14 mouse cellular contexts compared by ENCODE assay signal in genomic region chr13:45620687-45621086, GRCm38 (mm10).
"Had no signal": no experiment of that assay in that cellular context is flagged by ENCODE, and none has a peak within 500 bp of the region (broad histone marks: within the 10 kb centered on the region; RNA-seq: fewer than 3 reads in every experiment).

No protein-coding gene starts in this region.

- H3K36me3 ChIP-seq: limb, embryonic 10.5 days; liver, embryonic 15.5 days; midbrain, embryonic 15.5 days had no signal

- H3K27me3 ChIP-seq: liver, embryonic 15.5 days; midbrain, embryonic 15.5 days had no signal

- H3K9me3 ChIP-seq: limb, embryonic 10.5 days; midbrain, embryonic 15.5 days had no signal

- H3K4me2 ChIP-seq: liver, embryonic 11.5 days; liver, embryonic 15.5 days; midbrain, embryonic 15.5 days had no signal

- H3K4me3 ChIP-seq: left cerebral cortex, adult 2 months; limb, embryonic 10.5 days; liver, embryonic 15.5 days; midbrain, embryonic 15.5 days had no signal

- DNase-seq: kidney, adult 9 months; kidney, postnatal 10 days; kidney, postnatal 4 days; lung, adult 2 months; lung, postnatal 36 days; right cerebral cortex, postnatal 14 days; thymus, adult 18-20 months; thymus, postnatal 14 days had no signal

- ATAC-seq: lung, postnatal 0 days; midbrain, embryonic 15.5 days had no signal

- H3K9ac ChIP-seq: liver, embryonic 15.5 days; midbrain, embryonic 15.5 days had no signal

- H3K27ac ChIP-seq: left cerebral cortex, adult 2 months; limb, embryonic 10.5 days; liver, embryonic 15.5 days; midbrain, embryonic 15.5 days had no signal

- H3K4me1 ChIP-seq: limb, embryonic 10.5 days; liver, embryonic 15.5 days had no signal
